Mouse (Mus musculus) neural tube, embryonic 13.5 days (tissue): ENCODE results near the gene Olfr1040. TPM values are rescaled to one million over a fixed set of nuclear protein-coding genes. Genes with fewer than 3 reads are reported as not detected.
"Not testable (repeated sequence)": the region's sequence is repeated elsewhere in the genome, so short reads cannot be mapped to it uniquely, and the experiment has no call there.

Experiments used
- ATAC-seq: fragments of 200-750 bp; cut with Nextera tagmentation; 2 replicates; pipeline ENCODE4 v1.8.0; 2017; ENCODE audit warnings: low read depth, mild to moderate bottlenecking, moderate TSS enrichment, moderate library complexity
- H3K27ac ChIP-seq: fragments of 300-500 bp; sonication (generic); replicated peaks from 2 replicates; pipeline ENCODE4 v1.5.1; 2015; ENCODE audit warnings: moderate library complexity, mild to moderate bottlenecking, inconsistent platforms
- H3K27me3 ChIP-seq: fragments of 300-500 bp; sonication (generic); 2 replicates; pipeline ENCODE4 v1.6.1; 2015; ENCODE audit warnings: mild to moderate bottlenecking, inconsistent platforms
- H3K36me3 ChIP-seq: fragments of 300-500 bp; sonication (generic); 2 replicates; pipeline ENCODE4 v1.6.1; 2015; ENCODE audit warnings: mild to moderate bottlenecking, inconsistent platforms
- H3K4me1 ChIP-seq: fragments of 300-500 bp; sonication (generic); replicated peaks from 2 replicates; pipeline ENCODE4 v1.6.1; 2015; ENCODE audit warnings: inconsistent platforms
- H3K4me2 ChIP-seq: fragments of 300-500 bp; sonication (generic); 2 replicates; pipeline ENCODE4 v1.6.1; 2015; ENCODE audit warnings: inconsistent platforms, mild to moderate bottlenecking, moderate library complexity
- H3K4me3 ChIP-seq: fragments of 300-500 bp; sonication (generic); 2 replicates; pipeline ENCODE4 v1.5.1; 2015; ENCODE audit warnings: mild to moderate bottlenecking, inconsistent platforms
- H3K9ac ChIP-seq: fragments of 300-500 bp; sonication (generic); 2 replicates; pipeline ENCODE4 v1.6.1; 2015; ENCODE audit warnings: moderate library complexity, mild to moderate bottlenecking, inconsistent platforms
- H3K9me3 ChIP-seq: fragments of 300-500 bp; sonication (generic); 2 replicates; pipeline ENCODE4 v1.6.1; 2016; ENCODE audit warnings: inconsistent platforms
- WGBS: fragments of 180-500 bp; shearing (Covaris S2); methylation state at CpG from one replicate; pipeline ENCODE4 v1.1.7; 2015; 5-methylcytosine and 5-hydroxymethylcytosine counted together
- polyA plus RNA-seq: library from polyadenylated mRNA; unstranded; fragments of >200 nt; fragmentation: Nextera tagmentation; extraction: Ambion mirVana; gene quantifications from 2 replicates; pipeline ENCODE4 v1.2.1, GENCODE M21; 2015

The Olfr1040 gene
- not detected in 2 replicates for polyA plus RNA-seq

GRCm38 (mm10) chr2:86146632-86147031 is at the start of gene Olfr1040:
Gene Olfr1040, minus strand, starts transcription at chr2:86146732.
- no peaks in the 10 kb centered on the region for H3K27me3 ChIP-seq
- WGBS: 76% methylated on average over 1 of the region's 1 CpGs
- H3K36me3 ChIP-seq: no peaks in the 10 kb centered on the region
- no peak within 1 kb of the TSS for H3K4me3 ChIP-seq
- no peak within 1 kb of the TSS for H3K27ac ChIP-seq
- no peak for ATAC-seq
- H3K9me3 ChIP-seq: peaks cover 4% of the 10 kb centered on the region; the same call in 1 of the 2 replicates
- no peak within 1 kb of the TSS for H3K4me2 ChIP-seq
- H3K4me1 ChIP-seq: no peaks in the 10 kb centered on the region
- H3K9ac ChIP-seq: no peak within 1 kb of the TSS

- WGBS: 69% methylated on average over 1 of the region's 1 CpGs
- Histone ChIP-seq H3K4me2 (no peak overlapping the region), H3K27ac (no peak overlapping the region), H3K27me3 (no peaks in the 10 kb centered on the region), H3K36me3 (no peaks in the 10 kb centered on the region), H3K9me3 (no peaks in the 10 kb centered on the region), H3K9ac (no peak overlapping the region), H3K4me3 (no peak overlapping the region), H3K4me1 (no peaks in the 10 kb centered on the region)
- ATAC-seq: no peak
Measured at GRCm38 (mm10) chr2:86195863-86196262, 49.3 kb upstream of the Olfr1040 start.

- Histone ChIP-seq H3K4me2 (no peak within 1 kb of the TSS), H3K9ac (no peak within 1 kb of the TSS), H3K27ac (no peak within 1 kb of the TSS), H3K27me3 (no peaks in the 10 kb centered on the region), H3K4me1 (no peaks in the 10 kb centered on the region), H3K9me3 (no peaks in the 10 kb centered on the region), H3K4me3 (no peak within 1 kb of the TSS), H3K36me3 (no peaks in the 10 kb centered on the region)
- ATAC-seq: no peak
Measured at GRCm38 (mm10) chr2:86185583-86185982, 39.1 kb upstream of the Olfr1040 start, which contains the start of gene Olfr52. Gene Olfr52, minus strand, starts transcription at chr2:86185683.

- Histone ChIP-seq H3K4me2 (no peak overlapping the region), H3K27ac (no peak overlapping the region), H3K4me1 (no peaks in the 10 kb centered on the region), H3K27me3 (no peaks in the 10 kb centered on the region), H3K4me3 (no peak overlapping the region), H3K9ac (no peak overlapping the region), H3K9me3 (no peaks in the 10 kb centered on the region), H3K36me3 (no peaks in the 10 kb centered on the region)
- 79% methylated on average over 3 of the region's 3 CpGs for WGBS
- ATAC-seq: no peak
Measured at GRCm38 (mm10) chr2:86179950-86180349, 33.4 kb upstream of the Olfr1040 start.

- no peaks in the 10 kb centered on the region for H3K27me3 ChIP-seq
- H3K36me3 ChIP-seq: no peaks in the 10 kb centered on the region
- H3K27ac ChIP-seq: no peak within 1 kb of the TSS
- H3K4me2 ChIP-seq: no peak within 1 kb of the TSS
- no peak within 1 kb of the TSS for H3K9ac ChIP-seq
- no peaks in the 10 kb centered on the region for H3K4me1 ChIP-seq
- no peaks in the 10 kb centered on the region for H3K9me3 ChIP-seq
- no peak for ATAC-seq
- H3K4me3 ChIP-seq: no peak within 1 kb of the TSS
Measured at GRCm38 (mm10) chr2:86177720-86178119, 31.2 kb upstream of the Olfr1040 start, which contains the start of gene Olfr1044. Gene Olfr1044, minus strand, starts transcription at chr2:86177820.

- WGBS: 86% methylated on average over 7 of the region's 7 CpGs
- not testable (repeated sequence) for H3K9ac ChIP-seq, H3K4me1 ChIP-seq, H3K27ac ChIP-seq, H3K36me3 ChIP-seq, H3K9me3 ChIP-seq, H3K27me3 ChIP-seq, H3K4me2 ChIP-seq, ATAC-seq, H3K4me3 ChIP-seq
Measured at GRCm38 (mm10) chr2:86175422-86175821, 28.9 kb upstream of the Olfr1040 start.

GRCm38 (mm10) chr2:86167422-86167821 is 20.9 kb upstream of the Olfr1040 start, which contains the start of gene Olfr1043:
Gene Olfr1043, minus strand, starts transcription at chr2:86167522.
- no peaks in the 10 kb centered on the region for H3K36me3 ChIP-seq
- 88% methylated on average over 2 of the region's 2 CpGs for WGBS

GRCm38 (mm10) chr2:86161738-86162137 is 15.2 kb upstream of the Olfr1040 start, which contains the start of gene Olfr1042:
Gene Olfr1042, minus strand, starts transcription at chr2:86161838.
- H3K9ac ChIP-seq: no peak within 1 kb of the TSS
- whole genome bisulfite sequencing: 91% methylated on average over 2 of the region's 2 CpGs
- H3K9me3 ChIP-seq: no peaks in the 10 kb centered on the region
- no peaks in the 10 kb centered on the region for H3K36me3 ChIP-seq
- no peak within 1 kb of the TSS for H3K4me2 ChIP-seq
- no peaks in the 10 kb centered on the region for H3K4me1 ChIP-seq
- no peaks in the 10 kb centered on the region for H3K27me3 ChIP-seq
- no peak within 1 kb of the TSS for H3K27ac ChIP-seq
- no peak within 1 kb of the TSS for H3K4me3 ChIP-seq
- ATAC-seq: no peak

More at GRCm38 (mm10) chr2:86167422-86167821, 20.9 kb upstream of the Olfr1040 start, which contains the start of gene Olfr1043:
- H3K9ac ChIP-seq: no peak within 1 kb of the TSS
- no peak for ATAC-seq
- H3K4me1 ChIP-seq: no peaks in the 10 kb centered on the region
- no peak within 1 kb of the TSS for H3K27ac ChIP-seq
- H3K9me3 ChIP-seq: no peaks in the 10 kb centered on the region
- H3K4me2 ChIP-seq: no peak within 1 kb of the TSS
- no peaks in the 10 kb centered on the region for H3K27me3 ChIP-seq
- no peak within 1 kb of the TSS for H3K4me3 ChIP-seq

GRCm38 (mm10) chr2:86135828-86136227 is 10.7 kb downstream of the Olfr1040 start, which contains the start of gene Olfr1039:
Gene Olfr1039, minus strand, starts transcription at chr2:86135928.
- no peak for ATAC-seq
- no peak within 1 kb of the TSS for H3K4me3 ChIP-seq
- no peaks in the 10 kb centered on the region for H3K9me3 ChIP-seq
- 96% methylated on average over 1 of the region's 1 CpGs for WGBS
- H3K4me2 ChIP-seq: no peak within 1 kb of the TSS
- H3K27ac ChIP-seq: no peak within 1 kb of the TSS
- no peaks in the 10 kb centered on the region for H3K27me3 ChIP-seq
- no peaks in the 10 kb centered on the region for H3K4me1 ChIP-seq
- H3K36me3 ChIP-seq: no peaks in the 10 kb centered on the region
- H3K9ac ChIP-seq: no peak within 1 kb of the TSS

Other genes with a start within 250 kb of the Olfr1040 start
- gene Olfr1024, start 241.7 kb downstream of the Olfr1040 start, polyA plus RNA-seq: not detected in 2 replicates
- not detected in 2 replicates for gene Olfr1025-ps1, start 231.5 kb downstream of the Olfr1040 start, polyA plus RNA-seq
- not detected in 2 replicates for gene Olfr1026, start 225.2 kb downstream of the Olfr1040 start, polyA plus RNA-seq
- not detected in 2 replicates for gene Olfr1028, start 196.3 kb downstream of the Olfr1040 start, polyA plus RNA-seq
- gene Olfr1029, start 172.8 kb downstream of the Olfr1040 start, polyA plus RNA-seq: not detected in 2 replicates
- not detected in 2 replicates for gene Olfr1030, start 167.5 kb downstream of the Olfr1040 start, polyA plus RNA-seq
- gene Olfr1031, start 156.4 kb downstream of the Olfr1040 start, polyA plus RNA-seq: not detected in 2 replicates
- not detected in 2 replicates for gene Olfr1032, start 141.2 kb downstream of the Olfr1040 start, polyA plus RNA-seq
- gene Olfr1033, start 126.1 kb downstream of the Olfr1040 start, polyA plus RNA-seq: not detected in 2 replicates
- not detected in 2 replicates for gene Olfr1034, start 100.9 kb downstream of the Olfr1040 start, polyA plus RNA-seq
- not detected in 2 replicates for gene Olfr1036, start 72.7 kb downstream of the Olfr1040 start, polyA plus RNA-seq
- gene Olfr1037, start 59.3 kb downstream of the Olfr1040 start, polyA plus RNA-seq: not detected in 2 replicates
- gene Olfr1039, start 10.8 kb downstream of the Olfr1040 start, polyA plus RNA-seq: not detected in 2 replicates
- gene Olfr1042, start 15.1 kb upstream of the Olfr1040 start, polyA plus RNA-seq: not detected in 2 replicates
- not detected in 2 replicates for gene Olfr1043, start 20.8 kb upstream of the Olfr1040 start, polyA plus RNA-seq
- gene Olfr1044, start 31.1 kb upstream of the Olfr1040 start, polyA plus RNA-seq: not detected in 2 replicates
- not detected in 2 replicates for gene Olfr52, start 39.0 kb upstream of the Olfr1040 start, polyA plus RNA-seq
- gene Olfr1045, start 56.3 kb upstream of the Olfr1040 start, polyA plus RNA-seq: not detected in 2 replicates
- not detected in 2 replicates for gene Olfr1046, start 72.6 kb upstream of the Olfr1040 start, polyA plus RNA-seq
- gene Olfr1047, start 84.7 kb upstream of the Olfr1040 start, polyA plus RNA-seq: not detected in 2 replicates
- not detected in 2 replicates for gene Olfr1048, start 93.6 kb upstream of the Olfr1040 start, polyA plus RNA-seq
- gene Olfr1049, start 111.6 kb upstream of the Olfr1040 start, polyA plus RNA-seq: not detected in 2 replicates
- gene Olfr1051, start 132.4 kb upstream of the Olfr1040 start, polyA plus RNA-seq: not detected in 2 replicates
- gene Olfr1052, start 145.7 kb upstream of the Olfr1040 start, polyA plus RNA-seq: not detected in 2 replicates
- not detected in 2 replicates for gene Olfr1053, start 168.6 kb upstream of the Olfr1040 start, polyA plus RNA-seq
- not detected in 2 replicates for gene Olfr1054, start 188.7 kb upstream of the Olfr1040 start, polyA plus RNA-seq
- not detected in 2 replicates for gene Olfr1055, start 203.6 kb upstream of the Olfr1040 start, polyA plus RNA-seq
- not detected in 2 replicates for gene Olfr1056, start 215.7 kb upstream of the Olfr1040 start, polyA plus RNA-seq
- gene Olfr1057, start 231.7 kb upstream of the Olfr1040 start, polyA plus RNA-seq: not detected in 2 replicates
- not detected in 2 replicates for gene Olfr1058, start 241.8 kb upstream of the Olfr1040 start, polyA plus RNA-seq